Mouse (Mus musculus): ENCODE results near the gene Tmco1. TPM values are rescaled to one million over a fixed set of nuclear protein-coding genes. Genes with fewer than 3 reads are reported as not detected.

Tmco1 gene
- total RNA-seq, 1 experiment = 155 TPM

- no peak overlapping the region for H3K4me3 ChIP-seq (ENCODE audit: insufficient read depth in 1 of 2, low read depth in 1 of 2, low read length in 2 of 2, poor library complexity in 1 of 2, severe bottlenecking in 1 of 2)
- DNase-seq (ENCODE audit: low read depth, low spot score) = peak; percentile 92
- H3K4me1 ChIP-seq (ENCODE audit: control insufficient read depth in 2 of 2, insufficient read depth in 2 of 2, low read length in 2 of 2, poor library complexity in 1 of 2) = no peaks in the 10 kb centered on the region
- H3K9me3 ChIP-seq (ENCODE audit: control insufficient read depth, insufficient read depth, low read depth, low read length) = no peaks in the 10 kb centered on the region
- in situ Hi-C loops (cut with MboI; ENCODE audit: low sequenced_read_pairs in 2 of 2, unreplicated experiment in 2 of 2) = loop anchor here (5.0 to 10.0 kb wide), 2 partner anchors 113 to 115 kb away; no protein-coding TSS in a partner anchor
- H3K36me3 ChIP-seq (ENCODE audit: control insufficient read depth, insufficient read depth, low read length, poor library complexity, severe bottlenecking) = peaks cover 3% of the 10 kb centered on the region; the same call in 1 of the 2 replicates
- no peak overlapping the region for H3K27ac ChIP-seq (ENCODE audit: insufficient read depth, low read depth, low read length, poor library complexity, severe bottlenecking)
- TF ChIP-seq CHD2 (IDR thresholded peaks at IDR 0.05; ENCODE audit: low read depth, low read length) = no peak
- peak; percentile 42; the same call in 1 of the 2 replicates for TF ChIP-seq ZC3H11A (IDR thresholded peaks at IDR 0.05; ENCODE audit: borderline replicate concordance, low read depth, low read length)
- H3K9ac ChIP-seq (ENCODE audit: insufficient read depth, low read depth, low read length, poor library complexity, severe bottlenecking) = no peak overlapping the region
These were observed 29.4 kb downstream of the Tmco1 start for GRCm38 (mm10) chr1:167337463-167338095.

DNA sequence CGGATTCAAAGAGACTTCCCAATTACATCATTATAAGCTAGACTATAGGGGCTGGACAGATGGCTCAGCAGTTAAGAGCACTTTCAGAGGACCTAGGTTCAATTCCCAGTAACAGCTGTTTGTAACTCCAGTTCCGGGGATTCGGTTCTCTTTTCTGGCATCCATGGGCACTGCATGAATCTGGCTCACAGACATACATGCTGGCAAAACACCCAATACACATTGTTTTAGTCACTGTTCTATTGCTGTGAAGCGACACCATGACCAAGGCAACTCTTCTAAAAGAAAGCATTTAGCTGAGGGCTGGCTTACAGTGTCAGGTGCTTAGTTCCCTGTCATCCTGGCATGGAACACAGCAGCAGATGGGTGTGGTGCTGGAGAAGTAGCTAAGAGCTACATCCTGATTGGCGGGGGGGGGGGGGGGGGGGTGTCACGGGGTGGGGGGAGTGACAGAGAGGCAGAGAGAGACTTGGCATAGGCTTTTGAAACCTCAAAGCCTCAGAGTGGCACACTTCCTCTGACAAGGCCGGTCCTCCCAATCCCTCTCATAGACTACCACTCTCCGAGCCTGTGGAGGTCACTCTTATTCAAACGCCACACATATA is 31.1 kb downstream of the Tmco1 start:
- in situ Hi-C loops (cut with MboI; ENCODE audit: low sequenced_read_pairs in 2 of 2, unreplicated experiment in 2 of 2) = loop anchor here (5.0 to 10.0 kb wide), 2 partner anchors 114 to 117 kb away; no protein-coding TSS in a partner anchor

DNA sequence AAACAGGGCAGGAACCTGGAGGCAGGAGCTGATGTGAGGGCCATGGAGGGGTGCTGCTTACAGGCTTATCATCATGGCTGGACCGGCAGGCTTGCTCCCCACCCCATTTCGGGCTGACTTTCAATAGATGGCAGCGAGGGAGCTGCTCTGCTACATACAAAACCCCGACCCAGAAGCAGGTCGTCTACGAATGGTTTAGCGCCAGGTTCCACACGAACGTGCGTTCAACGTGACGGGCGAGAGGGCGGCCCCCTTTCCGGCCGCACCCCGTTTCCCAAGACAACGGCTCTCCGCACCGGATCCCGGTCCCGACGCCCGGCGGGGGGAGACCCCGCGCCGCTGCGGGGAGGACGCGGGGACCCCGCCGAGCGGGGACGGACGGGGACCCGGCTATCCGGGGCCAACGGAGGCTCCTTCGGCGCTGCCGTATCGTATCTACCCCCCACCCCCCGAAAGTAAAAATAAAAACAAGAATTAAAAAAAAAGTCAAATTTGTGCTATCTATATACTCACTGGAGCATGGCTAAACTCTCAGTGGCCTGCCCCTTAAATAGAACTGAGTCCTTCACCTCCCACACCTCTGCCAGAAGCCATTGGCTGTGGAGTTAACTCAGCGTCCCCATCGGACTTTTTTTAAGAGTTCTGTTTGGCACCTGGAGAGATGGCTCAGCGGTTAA is 32.1 kb downstream of the Tmco1 start:
- Histone ChIP-seq H3K4me1 (ENCODE audit: control insufficient read depth in 2 of 2, insufficient read depth in 2 of 2, low read length in 2 of 2, poor library complexity in 1 of 2) (no peaks in the 10 kb centered on the region), H3K36me3 (ENCODE audit: control insufficient read depth, insufficient read depth, low read length, poor library complexity, severe bottlenecking) (no peaks in the 10 kb centered on the region), H3K9ac (ENCODE audit: insufficient read depth, low read depth, low read length, poor library complexity, severe bottlenecking) (peak overlapping the region; percentile 31), H3K27ac (ENCODE audit: insufficient read depth, low read depth, low read length, poor library complexity, severe bottlenecking) (no peak overlapping the region), H3K4me3 (ENCODE audit: insufficient read depth in 1 of 2, low read depth in 1 of 2, low read length in 2 of 2, poor library complexity in 1 of 2, severe bottlenecking in 1 of 2) (peak overlapping the region; percentile 50 to 58), H3K9me3 (ENCODE audit: control insufficient read depth, insufficient read depth, low read depth, low read length) (no peaks in the 10 kb centered on the region)
- no peak for TF ChIP-seq ZC3H11A (IDR thresholded peaks at IDR 0.05; ENCODE audit: borderline replicate concordance, low read depth, low read length)
- no peak for TF ChIP-seq HCFC1 (IDR thresholded peaks at IDR 0.05; ENCODE audit: borderline replicate concordance, insufficient read depth, low read length)
- TF ChIP-seq CHD2 (IDR thresholded peaks at IDR 0.05; ENCODE audit: low read depth, low read length) = no peak
- in situ Hi-C loops (cut with MboI; ENCODE audit: low sequenced_read_pairs in 2 of 2, unreplicated experiment in 2 of 2) = no loop called here
- no peak for DNase-seq (ENCODE audit: low read depth, low spot score)

More for the DNA sequence above, 31.1 kb downstream of the Tmco1 start:
- DNase-seq (ENCODE audit: low read depth, low spot score) = no peak
- Histone ChIP-seq H3K4me1 (ENCODE audit: control insufficient read depth in 2 of 2, insufficient read depth in 2 of 2, low read length in 2 of 2, poor library complexity in 1 of 2) (no peaks in the 10 kb centered on the region), H3K4me3 (ENCODE audit: insufficient read depth in 1 of 2, low read depth in 1 of 2, low read length in 2 of 2, poor library complexity in 1 of 2, severe bottlenecking in 1 of 2) (no peak overlapping the region), H3K36me3 (ENCODE audit: control insufficient read depth, insufficient read depth, low read length, poor library complexity, severe bottlenecking) (no peaks in the 10 kb centered on the region), H3K27ac (ENCODE audit: insufficient read depth, low read depth, low read length, poor library complexity, severe bottlenecking) (no peak overlapping the region), H3K9me3 (ENCODE audit: control insufficient read depth, insufficient read depth, low read depth, low read length) (no peaks in the 10 kb centered on the region), H3K9ac (ENCODE audit: insufficient read depth, low read depth, low read length, poor library complexity, severe bottlenecking) (no peak overlapping the region)
- no peak for TF ChIP-seq MAFK (IDR thresholded peaks at IDR 0.05; ENCODE audit: insufficient read depth, low read depth, low read length)
- no peak for TF ChIP-seq ZNF384 (IDR thresholded peaks at IDR 0.05; ENCODE audit: low read depth, low read length)
- no peak for TF ChIP-seq HCFC1 (IDR thresholded peaks at IDR 0.05; ENCODE audit: borderline replicate concordance, insufficient read depth, low read length)
- no peak for TF ChIP-seq ZC3H11A (IDR thresholded peaks at IDR 0.05; ENCODE audit: borderline replicate concordance, low read depth, low read length)
- TF ChIP-seq CHD2 (IDR thresholded peaks at IDR 0.05; ENCODE audit: low read depth, low read length) = no peak

DNA sequence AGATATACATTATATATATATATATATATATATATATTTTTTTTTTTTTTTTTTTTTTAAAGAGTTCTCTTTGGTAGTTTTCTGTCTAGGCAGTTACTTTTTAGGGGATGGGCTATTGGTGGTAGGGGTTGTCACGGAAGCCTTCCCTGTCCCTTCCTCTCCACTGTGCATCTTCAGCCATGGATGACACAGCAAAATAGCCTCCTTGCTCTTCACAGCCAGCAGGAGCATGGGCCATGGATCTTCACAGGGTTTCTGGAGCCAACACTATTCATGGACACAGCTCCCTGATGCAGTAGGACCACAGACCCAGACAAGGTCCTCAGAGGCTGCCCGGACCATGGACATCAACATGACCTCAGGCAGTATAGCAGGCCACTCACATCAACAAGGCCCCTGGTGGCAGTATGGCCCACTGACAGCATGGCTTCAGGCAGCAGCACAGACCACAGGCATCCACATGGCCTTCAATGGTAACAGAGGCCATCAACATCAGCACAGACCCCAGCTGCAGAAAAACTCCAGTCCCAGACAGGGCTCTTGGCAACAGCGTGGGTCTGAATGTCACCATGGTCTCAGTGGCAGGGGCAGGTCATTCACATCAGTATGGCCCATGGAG is 32.8 kb downstream of the Tmco1 start:
- Histone ChIP-seq H3K36me3 (ENCODE audit: control insufficient read depth, insufficient read depth, low read length, poor library complexity, severe bottlenecking) (no peaks in the 10 kb centered on the region), H3K4me3 (ENCODE audit: insufficient read depth in 1 of 2, low read depth in 1 of 2, low read length in 2 of 2, poor library complexity in 1 of 2, severe bottlenecking in 1 of 2) (no peak overlapping the region), H3K4me1 (ENCODE audit: control insufficient read depth in 2 of 2, insufficient read depth in 2 of 2, low read length in 2 of 2, poor library complexity in 1 of 2) (no peaks in the 10 kb centered on the region), H3K9ac (ENCODE audit: insufficient read depth, low read depth, low read length, poor library complexity, severe bottlenecking) (no peak overlapping the region), H3K9me3 (ENCODE audit: control insufficient read depth, insufficient read depth, low read depth, low read length) (no peaks in the 10 kb centered on the region), H3K27ac (ENCODE audit: insufficient read depth, low read depth, low read length, poor library complexity, severe bottlenecking) (no peak overlapping the region)
- no peak for TF ChIP-seq CHD2 (IDR thresholded peaks at IDR 0.05; ENCODE audit: low read depth, low read length)
- no peak for TF ChIP-seq HCFC1 (IDR thresholded peaks at IDR 0.05; ENCODE audit: borderline replicate concordance, insufficient read depth, low read length)
- TF ChIP-seq MAFK (IDR thresholded peaks at IDR 0.05; ENCODE audit: insufficient read depth, low read depth, low read length) = no peak
- TF ChIP-seq ZC3H11A (IDR thresholded peaks at IDR 0.05; ENCODE audit: borderline replicate concordance, low read depth, low read length) = no peak
- TF ChIP-seq ZNF384 (IDR thresholded peaks at IDR 0.05; ENCODE audit: low read depth, low read length) = no peak
- in situ Hi-C loops (cut with MboI; ENCODE audit: low sequenced_read_pairs in 2 of 2, unreplicated experiment in 2 of 2) = no loop called here
- no peak for DNase-seq (ENCODE audit: low read depth, low spot score)
